Mouse (Mus musculus): ENCODE results near the gene Grrp1. TPM values are rescaled to one million over a fixed set of nuclear protein-coding genes. Genes with fewer than 3 reads are reported as not detected.
A peak's percentile ranks its signal among the peaks of the same experiment; 100 is the strongest.

The Grrp1 gene
- 6.8 and 7.6 TPM in 2 replicates for polyA plus RNA-seq (2015; fragmentation: Nextera tagmentation; extraction: Ambion mirVana)

DNA sequence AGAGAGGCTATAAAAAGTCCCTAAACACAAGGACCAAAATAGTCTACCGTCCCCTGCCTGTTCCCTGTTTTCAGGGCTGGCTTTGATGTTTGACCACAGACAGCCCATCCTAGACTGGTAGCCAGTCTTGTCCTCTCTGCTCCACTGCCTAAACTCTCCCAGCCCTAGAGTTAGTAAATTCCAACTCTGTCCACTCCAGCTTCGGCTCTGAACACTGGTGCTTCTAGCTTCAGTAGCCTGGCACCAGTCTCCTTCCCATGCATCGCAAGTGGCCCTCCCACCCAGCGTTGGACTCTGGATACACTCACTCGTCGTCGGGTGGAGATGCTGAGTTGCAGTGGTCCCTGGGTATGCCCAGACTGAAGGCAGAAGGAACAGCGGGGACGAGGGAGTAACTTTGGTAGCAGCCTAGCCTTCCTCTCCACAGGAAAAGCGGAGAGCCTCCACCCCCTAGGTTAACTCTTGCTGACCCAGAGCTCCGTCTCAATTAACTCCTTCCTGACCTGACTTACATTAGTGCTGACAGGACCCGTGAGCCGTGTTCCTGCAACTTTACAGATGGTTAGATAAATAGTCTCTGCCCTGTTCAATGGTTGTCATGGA, at the start of gene Grrp1:
Grrp1 (minus strand) TSS at position 385 of the 603 bp plus-strand sequence.
- Histone ChIP-seq H3K4me3 (ENCODE audit: low read depth, low read length) (peak within 1 kb of the TSS; percentile 50), H3K4me1 (replicated peaks; ENCODE audit: control insufficient read depth, insufficient read depth, low read length) (no peaks in the 10 kb centered on the region), H3K27me3 (replicated peaks; ENCODE audit: control insufficient read depth, insufficient read depth, low read length) (peaks cover 52% of the 10 kb centered on the region), H3K4me2 (replicated peaks; ENCODE audit: low read depth) (peak within 1 kb of the TSS; percentile 85), H3K36me3 (ENCODE audit: control insufficient read depth, insufficient read depth) (no peaks in the 10 kb centered on the region), H3K27ac (ENCODE audit: low read depth, low read length) (no peak within 1 kb of the TSS), H3K9ac (ENCODE audit: low read depth, low read length) (no peak within 1 kb of the TSS), H3K9me3 (ENCODE audit: control insufficient read depth) (no peaks in the 10 kb centered on the region)
- no peak for TF ChIP-seq CTCF (IDR thresholded peaks at IDR 0.05; ENCODE audit: low read depth)
- no peak for ATAC-seq
- WGBS, result 3% methylated on average over 13 of the region's 13 CpGs

DNA sequence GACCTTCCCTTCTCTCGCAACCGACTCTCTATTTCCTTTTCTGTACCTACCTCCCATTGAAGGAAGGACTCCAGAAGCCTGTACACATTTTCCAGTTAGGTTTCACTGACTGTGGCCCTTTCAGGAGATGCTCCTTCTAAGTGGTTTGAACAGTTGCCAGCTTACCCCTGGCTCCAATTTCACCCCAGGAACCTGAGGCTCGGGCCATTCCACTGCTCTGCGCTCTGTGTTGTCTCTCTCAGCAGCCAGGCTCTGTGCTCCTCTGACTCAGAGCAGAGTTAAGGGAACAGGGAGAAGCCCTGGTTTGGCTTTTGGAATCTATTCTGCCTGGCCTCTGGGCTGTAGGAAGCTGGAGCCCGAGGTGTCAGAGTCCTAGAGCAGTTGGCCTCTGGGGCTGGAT, 48.2 kb upstream of the Grrp1 start:
- Histone ChIP-seq H3K36me3 (ENCODE audit: control insufficient read depth, insufficient read depth) (no peaks in the 10 kb centered on the region), H3K4me2 (replicated peaks; ENCODE audit: low read depth) (no peak overlapping the region), H3K27me3 (replicated peaks; ENCODE audit: control insufficient read depth, insufficient read depth, low read length) (no peaks in the 10 kb centered on the region), H3K4me3 (ENCODE audit: low read depth, low read length) (no peak overlapping the region), H3K27ac (ENCODE audit: low read depth, low read length) (no peak overlapping the region), H3K9me3 (ENCODE audit: control insufficient read depth) (no peaks in the 10 kb centered on the region), H3K9ac (ENCODE audit: low read depth, low read length) (no peak overlapping the region), H3K4me1 (replicated peaks; ENCODE audit: control insufficient read depth, insufficient read depth, low read length) (0 out of 2 replicates have a peak, but pooled peaks cover 1% of the 10 kb centered on the region)
- 81% methylated on average over 5 of the region's 5 CpGs for WGBS
- no peak for ATAC-seq
- no peak for TF ChIP-seq CTCF (IDR thresholded peaks at IDR 0.05; ENCODE audit: low read depth)

DNA sequence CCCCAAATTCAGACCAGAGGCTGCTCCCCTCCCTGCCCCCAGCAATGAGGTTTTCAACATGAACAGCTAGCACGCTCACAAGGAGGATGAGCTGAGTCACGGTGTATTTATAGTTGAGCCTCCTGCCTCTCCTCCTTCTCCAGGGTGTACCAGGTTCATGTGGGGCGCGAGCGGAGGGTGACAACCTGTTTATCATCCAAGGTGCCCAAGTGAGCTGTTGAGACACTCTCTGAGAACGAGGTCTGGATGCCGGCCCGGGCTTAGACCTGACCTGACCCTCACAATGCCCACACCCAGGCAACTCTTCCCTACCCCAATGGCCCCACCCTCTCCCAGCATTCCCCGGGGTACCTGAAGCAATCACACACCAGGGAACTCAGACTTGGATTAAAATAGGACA, 46.4 kb upstream of the Grrp1 start:
- ATAC-seq, result no peak
- TF ChIP-seq CTCF (IDR thresholded peaks at IDR 0.05; ENCODE audit: low read depth), result no peak

DNA sequence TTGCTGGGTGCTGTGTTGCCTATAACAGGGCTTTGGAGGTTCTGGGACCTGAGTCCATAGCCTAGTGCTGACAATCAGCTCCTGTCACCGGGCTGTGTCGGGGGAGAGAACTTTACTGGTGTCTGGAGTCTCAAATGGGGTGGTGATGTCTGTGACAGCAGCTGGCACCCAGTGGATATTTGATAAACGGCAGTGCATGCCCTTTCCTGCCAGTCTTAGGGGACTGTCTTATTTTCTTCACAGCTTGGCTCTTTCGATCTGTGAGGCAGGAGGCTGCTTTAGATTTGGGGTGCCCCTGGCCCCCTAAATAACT, 45.5 kb upstream of the Grrp1 start:
- Histone ChIP-seq H3K27me3 (replicated peaks; ENCODE audit: control insufficient read depth, insufficient read depth, low read length) (no peaks in the 10 kb centered on the region), H3K27ac (ENCODE audit: low read depth, low read length) (no peak overlapping the region), H3K9ac (ENCODE audit: low read depth, low read length) (no peak overlapping the region), H3K4me3 (ENCODE audit: low read depth, low read length) (no peak overlapping the region), H3K4me2 (replicated peaks; ENCODE audit: low read depth) (no peak overlapping the region), H3K36me3 (ENCODE audit: control insufficient read depth, insufficient read depth) (no peaks in the 10 kb centered on the region), H3K9me3 (ENCODE audit: control insufficient read depth) (no peaks in the 10 kb centered on the region), H3K4me1 (replicated peaks; ENCODE audit: control insufficient read depth, insufficient read depth, low read length) (no peaks in the 10 kb centered on the region)
- 72% methylated on average over 4 of the region's 4 CpGs for WGBS
- ATAC-seq, result no peak
- no peak for TF ChIP-seq CTCF (IDR thresholded peaks at IDR 0.05; ENCODE audit: low read depth)

More for the DNA sequence above, 46.4 kb upstream of the Grrp1 start:
- no peaks in the 10 kb centered on the region for H3K36me3 ChIP-seq (ENCODE audit: control insufficient read depth, insufficient read depth)
- H3K4me2 ChIP-seq (replicated peaks; ENCODE audit: low read depth), result no peak overlapping the region
- no peaks in the 10 kb centered on the region for H3K27me3 ChIP-seq (replicated peaks; ENCODE audit: control insufficient read depth, insufficient read depth, low read length)
- H3K9me3 ChIP-seq (ENCODE audit: control insufficient read depth), result no peaks in the 10 kb centered on the region
- H3K9ac ChIP-seq (ENCODE audit: low read depth, low read length), result no peak overlapping the region
- H3K4me1 ChIP-seq (replicated peaks; ENCODE audit: control insufficient read depth, insufficient read depth, low read length), result no peaks in the 10 kb centered on the region
- 70% methylated on average over 9 of the region's 9 CpGs for WGBS
- no peak overlapping the region for H3K4me3 ChIP-seq (ENCODE audit: low read depth, low read length)
- no peak overlapping the region for H3K27ac ChIP-seq (ENCODE audit: low read depth, low read length)

DNA sequence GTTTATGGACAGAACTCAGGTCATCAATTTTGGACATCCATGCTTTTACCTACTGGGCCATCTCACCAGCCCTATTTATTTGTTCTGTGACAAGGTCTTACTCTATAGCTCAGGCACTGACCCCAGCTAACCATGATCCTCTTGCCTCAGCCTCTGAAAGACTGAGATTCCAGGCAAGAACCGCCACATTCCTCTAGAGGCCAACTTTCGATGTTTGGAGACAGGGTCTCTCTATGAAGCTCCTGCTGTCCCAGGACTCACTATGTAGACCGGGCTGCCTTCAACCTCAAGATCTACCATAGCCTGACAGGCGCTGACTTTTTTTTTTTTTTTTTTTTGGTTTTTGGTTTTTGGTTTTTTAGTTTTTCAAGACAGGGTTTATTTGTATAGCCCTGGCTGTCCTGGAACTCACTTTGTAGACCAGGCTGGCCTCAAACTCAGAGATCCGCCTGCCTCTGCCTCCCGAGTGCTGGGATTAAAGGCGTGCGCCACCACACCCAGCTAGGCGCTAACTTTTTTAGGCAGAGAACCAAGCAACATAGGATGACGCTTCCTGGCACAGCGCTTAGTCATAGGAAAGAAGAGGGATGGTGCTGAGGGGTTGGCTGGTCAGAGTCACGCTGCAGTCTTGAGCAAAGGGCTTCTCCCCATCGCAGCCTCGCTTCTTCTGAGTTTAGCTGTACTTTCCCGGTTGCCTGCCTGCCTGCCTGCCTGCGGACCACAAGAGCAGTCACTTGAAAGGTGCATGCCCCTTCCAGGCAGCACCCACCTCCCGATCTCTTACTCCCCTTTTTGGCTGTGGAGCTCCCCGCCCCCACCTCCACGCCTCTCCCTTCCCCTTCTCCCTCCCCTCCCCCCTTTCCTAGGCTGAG, 45.0 kb upstream of the Grrp1 start:
- Histone ChIP-seq H3K9ac (ENCODE audit: low read depth, low read length) (no peak overlapping the region), H3K9me3 (ENCODE audit: control insufficient read depth) (no peaks in the 10 kb centered on the region), H3K27ac (ENCODE audit: low read depth, low read length) (no peak overlapping the region), H3K36me3 (ENCODE audit: control insufficient read depth, insufficient read depth) (no peaks in the 10 kb centered on the region), H3K4me2 (replicated peaks; ENCODE audit: low read depth) (no peak overlapping the region), H3K27me3 (replicated peaks; ENCODE audit: control insufficient read depth, insufficient read depth, low read length) (no peaks in the 10 kb centered on the region), H3K4me1 (replicated peaks; ENCODE audit: control insufficient read depth, insufficient read depth, low read length) (no peaks in the 10 kb centered on the region), H3K4me3 (ENCODE audit: low read depth, low read length) (no peak overlapping the region)
- ATAC-seq, result no peak
- WGBS, result 80% methylated on average over 19 of the region's 19 CpGs
- TF ChIP-seq CTCF (IDR thresholded peaks at IDR 0.05; ENCODE audit: low read depth), result no peak

DNA sequence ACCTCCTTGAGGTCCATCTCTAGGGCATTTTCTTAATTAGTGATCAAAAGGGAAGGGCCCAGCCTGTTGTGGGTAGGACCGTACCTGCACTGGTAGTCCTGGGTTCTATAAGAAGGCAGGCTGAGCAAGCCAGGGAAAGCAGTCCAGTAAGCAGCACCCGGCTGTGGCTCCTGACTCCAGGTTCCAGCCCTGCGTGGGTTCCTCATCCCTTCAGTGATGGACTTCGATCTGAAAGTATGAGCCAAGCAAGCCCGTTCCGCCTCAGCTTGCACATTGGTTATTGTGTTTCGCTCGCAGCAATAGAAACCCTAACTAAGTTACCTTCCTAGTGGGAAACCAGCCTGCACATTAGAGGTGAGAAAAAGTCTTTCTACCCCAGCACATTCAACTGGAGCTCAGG, 43.5 kb upstream of the Grrp1 start:
- WGBS, result 69% methylated on average over 8 of the region's 8 CpGs
- 0 out of 2 replicates have a peak, but pooled peaks cover 8% of the 10 kb centered on the region for H3K27me3 ChIP-seq (replicated peaks; ENCODE audit: control insufficient read depth, insufficient read depth, low read length)
- H3K9ac ChIP-seq (ENCODE audit: low read depth, low read length), result no peak overlapping the region
- no peak overlapping the region for H3K4me3 ChIP-seq (ENCODE audit: low read depth, low read length)
- no peaks in the 10 kb centered on the region for H3K9me3 ChIP-seq (ENCODE audit: control insufficient read depth)
- H3K4me2 ChIP-seq (replicated peaks; ENCODE audit: low read depth), result no peak overlapping the region
- TF ChIP-seq CTCF (IDR thresholded peaks at IDR 0.05; ENCODE audit: low read depth), result no peak
- H3K36me3 ChIP-seq (ENCODE audit: control insufficient read depth, insufficient read depth), result no peaks in the 10 kb centered on the region
- no peak overlapping the region for H3K27ac ChIP-seq (ENCODE audit: low read depth, low read length)
- no peaks in the 10 kb centered on the region for H3K4me1 ChIP-seq (replicated peaks; ENCODE audit: control insufficient read depth, insufficient read depth, low read length)
- no peak for ATAC-seq

All from intestine, postnatal 0 days (tissue).